Mouse (Mus musculus): Measurements from ENCODE around the gene Adgrg7.

Gene Adgrg7

GRCm38 (mm10) chr16:56710071-56710470 lies 85.6 kb downstream of the Adgrg7 start:
- DNase-seq (ENCODE audit: low read depth, low spot score) = no peak

GRCm38 (mm10) chr16:56705731-56706130 lies 89.9 kb downstream of the Adgrg7 start:
- DNase-seq (ENCODE audit: low read depth, low spot score) = no peak

DNA sequence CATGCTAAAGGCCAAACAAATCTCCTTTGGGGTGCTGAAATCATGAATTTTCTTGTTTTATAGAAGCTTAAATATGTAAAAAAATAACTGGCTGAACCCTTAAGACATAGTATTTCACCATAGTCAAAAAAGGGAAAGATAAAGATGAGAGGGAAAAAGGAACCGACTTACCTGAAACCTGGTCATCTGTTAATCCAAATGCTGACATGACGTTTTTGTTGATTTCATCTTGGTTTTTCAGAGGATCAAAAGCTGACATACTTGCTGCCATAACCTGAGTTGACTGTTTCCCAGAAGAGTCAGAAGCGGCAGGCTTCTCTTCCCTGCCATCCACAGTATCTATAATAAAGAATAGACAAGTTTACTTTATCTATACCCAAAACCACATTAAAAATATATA lies 94.8 kb downstream of the Adgrg7 start:
- DNase-seq (ENCODE audit: low read depth, low spot score) = no peak

- no peak for DNase-seq (ENCODE audit: low read depth, low spot score)
Measured at GRCm38 (mm10) chr16:56696448-56696847, 99.2 kb downstream of the Adgrg7 start.

DNA sequence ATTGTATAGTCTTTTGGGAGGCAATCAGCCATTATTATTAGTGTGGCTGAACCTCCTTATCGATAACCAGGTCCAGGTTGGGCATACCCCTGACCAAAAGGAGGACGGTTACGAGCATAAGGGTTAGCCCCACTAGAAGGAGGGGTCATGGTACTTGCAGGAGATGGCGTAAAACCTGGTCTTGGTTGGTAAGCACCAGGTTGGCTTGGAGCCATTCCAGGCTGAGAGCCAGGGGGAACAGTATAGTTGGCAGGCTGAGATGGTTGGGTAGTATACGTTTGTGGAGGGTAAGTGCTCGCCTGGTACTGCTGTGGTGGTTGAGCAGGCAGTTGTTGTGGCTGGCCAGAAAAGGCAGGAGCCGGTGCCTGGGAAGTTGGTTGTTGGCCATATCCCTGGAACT lies 104.9 kb downstream of the Adgrg7 start:
- no peak for DNase-seq (ENCODE audit: low read depth, low spot score)

- no peak for DNase-seq (ENCODE audit: low read depth, low spot score)
Measured at GRCm38 (mm10) chr16:56686747-56687146, 108.9 kb downstream of the Adgrg7 start.

GRCm38 (mm10) chr16:56681010-56681645 lies 114.5 kb downstream of the Adgrg7 start:
- DNase-seq (ENCODE audit: low read depth, low spot score) = no peak

GRCm38 (mm10) chr16:56677146-56677545 lies 118.5 kb downstream of the Adgrg7 start:
- DNase-seq (ENCODE audit: low read depth, low spot score) = peak; percentile 20

Data from retina, postnatal 7 days (tissue).